Mouse (Mus musculus) kidney, adult 8-10 months (tissue): ENCODE results near the gene Dgkk.
"Not testable (repeated sequence)": the region's sequence is repeated elsewhere in the genome, so short reads cannot be mapped to it uniquely, and the experiment has no call there.

Experiments
- DNase-seq, 2 experiments: peaks; one replicate each; pipeline ENCODE4 v3.0.0; 2022

Gene Dgkk

GRCm38 (mm10) chrX:6779006-6779405 is at the start of gene Dgkk:
Gene Dgkk, plus strand, starts transcription at chrX:6779306.
- not testable (repeated sequence) for DNase-seq

GRCm38 (mm10) chrX:6733998-6734397 is 45.1 kb upstream of the Dgkk start:
- DNase-seq: no peak

- no peak for DNase-seq
Observed at GRCm38 (mm10) chrX:6750714-6751113, 28.4 kb upstream of the Dgkk start.

- DNase-seq: no peak
Observed at GRCm38 (mm10) chrX:6751549-6752047, 27.5 kb upstream of the Dgkk start.

GRCm38 (mm10) chrX:6777489-6778249 is 1.4 kb upstream of the Dgkk start:
- DNase-seq: no peak

- peak; percentile 1 to 5 for DNase-seq
Observed at GRCm38 (mm10) chrX:6778250-6778637, 862 bp upstream of the Dgkk start.

GRCm38 (mm10) chrX:6779969-6780539 is 948 bp downstream of the Dgkk start:
- peak in 1 of 2 experiments; percentile 1 for DNase-seq

- no peak for DNase-seq
Observed at GRCm38 (mm10) chrX:6832553-6832952, 53.4 kb downstream of the Dgkk start.

GRCm38 (mm10) chrX:6853466-6853865 is 74.4 kb downstream of the Dgkk start:
- no peak for DNase-seq

GRCm38 (mm10) chrX:6854136-6854535 is 75.0 kb downstream of the Dgkk start:
- DNase-seq: no peak

- DNase-seq: no peak
Observed at GRCm38 (mm10) chrX:6893933-6894332, 114.8 kb downstream of the Dgkk start.

GRCm38 (mm10) chrX:6911047-6911446 is 131.9 kb downstream of the Dgkk start:
- DNase-seq: no peak

- peak in 1 of 2 experiments; percentile 7 for DNase-seq
Observed at GRCm38 (mm10) chrX:6922165-6922564, 143.1 kb downstream of the Dgkk start.

GRCm38 (mm10) chrX:6926224-6926623 is 147.1 kb downstream of the Dgkk start:
- DNase-seq: no peak

- DNase-seq: no peak
Observed at GRCm38 (mm10) chrX:6968598-6968997, 189.5 kb downstream of the Dgkk start.

GRCm38 (mm10) chrX:6971956-6972355 is 192.8 kb downstream of the Dgkk start:
- DNase-seq: no peak

- DNase-seq: not testable (repeated sequence)
Observed at GRCm38 (mm10) chrX:6983916-6984315, 204.8 kb downstream of the Dgkk start.
